Mouse (Mus musculus) heart, embryonic 12.5 days (tissue): ENCODE measurements around the gene Kirrel. TPM values are rescaled to one million over a fixed set of nuclear protein-coding genes. Genes with fewer than 3 reads are reported as not detected.

Experiments used
- ATAC-seq: fragments of 200-750 bp; cut with Nextera tagmentation; 2 replicates; pipeline ENCODE4 v1.8.0; 2017; ENCODE audit warnings: moderate TSS enrichment, moderate library complexity; ENCODE audit not compliant: insufficient number of reproducible peaks, low FRiP score
- H3K27ac ChIP-seq: fragments of 300-500 bp; sonication (generic); 2 replicates; pipeline ENCODE4 v1.5.1; 2016; ENCODE audit warnings: mild to moderate bottlenecking, moderate library complexity; ENCODE audit not compliant: poor library complexity, severe bottlenecking
- H3K27me3 ChIP-seq: fragments of 300-500 bp; sonication (generic); replicated peaks from 2 replicates; pipeline ENCODE4 v1.6.1; 2016; ENCODE audit warnings: mild to moderate bottlenecking, moderate library complexity
- H3K36me3 ChIP-seq: fragments of 300-500 bp; sonication (generic); 2 replicates; pipeline ENCODE4 v1.6.1; 2016; ENCODE audit warnings: mild to moderate bottlenecking, moderate library complexity
- H3K4me1 ChIP-seq: fragments of 300-500 bp; sonication (generic); replicated peaks from 2 replicates; pipeline ENCODE4 v1.6.1; 2016; ENCODE audit warnings: mild to moderate bottlenecking
- H3K4me2 ChIP-seq: fragments of 300-500 bp; sonication (generic); 2 replicates; pipeline ENCODE4 v1.6.1; 2016; ENCODE audit warnings: mild to moderate bottlenecking, moderate library complexity
- H3K4me3 ChIP-seq: fragments of 300-500 bp; sonication (generic); 2 replicates; pipeline ENCODE4 v1.5.1; 2016; ENCODE audit warnings: mild to moderate bottlenecking
- H3K9ac ChIP-seq: fragments of 300-500 bp; sonication (generic); 2 replicates; pipeline ENCODE4 v1.6.1; 2016; ENCODE audit warnings: mild to moderate bottlenecking, moderate library complexity
- H3K9me3 ChIP-seq: fragments of 300-500 bp; sonication (generic); replicated peaks from 2 replicates; pipeline ENCODE4 v1.6.1; 2016; ENCODE audit warnings: mild to moderate bottlenecking, moderate library complexity
- WGBS: fragments of 180-500 bp; shearing (Covaris S2); methylation state at CpG from one replicate; pipeline ENCODE4 v1.1.7; 2016; 5-methylcytosine and 5-hydroxymethylcytosine counted together
- polyA plus RNA-seq: library from polyadenylated mRNA; unstranded; fragments of >200 nt; fragmentation: Nextera tagmentation; extraction: Ambion mirVana; gene quantifications from 2 replicates; pipeline ENCODE4 v1.2.1, GENCODE M21; 2016

Gene Kirrel
- polyA plus RNA-seq, 1 experiment from 2014 or later: 20.1 TPM

DNA sequence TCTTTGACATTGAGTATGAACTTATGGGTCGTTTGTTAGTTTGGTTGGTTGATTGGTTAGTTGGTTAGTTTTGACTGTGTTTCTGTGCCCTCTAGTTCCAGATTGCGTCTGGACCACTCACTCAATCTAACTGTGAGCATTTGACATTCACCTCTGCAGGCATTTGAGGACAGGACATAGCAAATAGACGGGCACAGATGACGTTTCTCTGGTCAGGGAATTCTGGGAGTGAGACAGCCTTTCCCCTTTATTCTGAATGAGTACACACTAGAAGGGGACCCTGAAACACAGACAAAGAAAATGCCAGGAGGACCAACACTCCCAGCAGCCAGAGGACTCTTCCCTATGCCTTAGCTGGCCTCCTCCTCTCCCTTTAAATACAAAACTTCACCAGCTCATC lies 2.1 kb upstream of the Kirrel start:
- Histone ChIP-seq H3K4me3 (no peak overlapping the region), H3K9me3 (no peaks in the 10 kb centered on the region), H3K36me3 (no peaks in the 10 kb centered on the region), H3K9ac (no peak overlapping the region), H3K27ac (no peak overlapping the region), H3K4me1 (peaks cover 19% of the 10 kb centered on the region), H3K4me2 (no peak overlapping the region), H3K27me3 (no peaks in the 10 kb centered on the region)
- ATAC-seq: no peak
- 61% methylated on average over 4 of the region's 4 CpGs for WGBS

DNA sequence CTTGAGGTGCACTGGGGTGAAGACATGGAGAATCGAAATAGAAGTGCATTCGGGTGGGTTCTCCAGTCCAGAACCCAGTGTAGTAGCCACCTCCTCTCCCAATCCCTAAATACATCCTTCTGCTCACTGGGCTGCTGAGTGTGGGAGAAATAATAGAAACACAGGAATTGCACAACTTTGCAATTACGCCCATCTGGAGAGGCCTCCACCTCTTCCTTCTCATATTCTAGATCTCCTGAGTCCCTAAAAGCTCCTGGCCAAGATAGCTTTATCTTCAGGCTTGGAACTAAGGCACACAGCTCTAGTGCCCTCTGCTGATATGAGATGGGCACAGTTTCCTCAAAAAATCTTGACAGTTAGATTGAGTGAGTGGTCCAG lies 880 bp upstream of the Kirrel start:
- peaks cover 30% of the 10 kb centered on the region for H3K4me1 ChIP-seq
- H3K27me3 ChIP-seq: no peaks in the 10 kb centered on the region
- peak overlapping the region; percentile 95 for H3K4me2 ChIP-seq
- no peaks in the 10 kb centered on the region for H3K36me3 ChIP-seq
- 34% methylated on average over 3 of the region's 3 CpGs for WGBS
- peak overlapping the region; percentile 82; the same call in 1 of the 2 replicates for H3K4me3 ChIP-seq
- H3K9ac ChIP-seq: no peak overlapping the region
- no peak for ATAC-seq
- H3K27ac ChIP-seq: no peak overlapping the region
- H3K9me3 ChIP-seq: no peaks in the 10 kb centered on the region

DNA sequence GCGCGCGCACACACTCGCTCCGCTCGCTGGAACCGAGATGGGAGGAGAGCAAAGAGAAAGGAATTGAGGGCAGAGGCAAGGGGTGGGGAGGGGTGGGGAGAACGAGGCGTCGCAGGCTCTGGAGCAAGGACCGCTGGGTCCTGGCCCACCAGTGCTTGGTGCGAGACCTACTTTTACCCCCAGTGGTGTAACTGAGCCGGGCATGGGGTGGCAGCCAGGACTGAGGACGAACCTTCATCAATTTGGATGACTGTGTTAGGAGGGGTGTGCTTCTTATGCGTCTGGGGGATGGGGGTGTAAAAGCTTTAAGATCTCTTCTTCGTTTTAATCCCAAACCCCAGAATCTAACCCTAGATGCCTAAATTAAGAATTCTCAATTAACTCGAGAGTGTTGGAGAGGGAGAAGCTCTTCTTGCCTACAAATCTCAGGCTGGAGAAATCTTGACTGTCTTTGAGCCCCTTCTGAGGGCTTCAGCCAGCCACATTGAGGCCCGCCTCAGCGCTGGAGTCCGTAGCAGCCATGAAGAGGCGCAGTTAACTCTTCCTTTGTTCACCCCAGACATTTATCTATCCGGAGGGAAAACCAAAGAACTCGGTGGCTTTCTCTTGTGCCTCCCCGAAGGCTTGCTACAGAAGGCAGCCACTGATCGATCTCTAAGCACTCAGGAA lies 356 bp upstream of the Kirrel start:
- Histone ChIP-seq H3K4me2 (peak overlapping the region; percentile 95), H3K27ac (peak overlapping the region; percentile 94), H3K36me3 (no peaks in the 10 kb centered on the region), H3K4me1 (peaks cover 36% of the 10 kb centered on the region), H3K9me3 (no peaks in the 10 kb centered on the region), H3K27me3 (no peaks in the 10 kb centered on the region), H3K9ac (peak overlapping the region; percentile 95), H3K4me3 (peak overlapping the region; percentile 82)
- ATAC-seq: no peak
- 2% methylated on average over 25 of the region's 25 CpGs for WGBS

DNA sequence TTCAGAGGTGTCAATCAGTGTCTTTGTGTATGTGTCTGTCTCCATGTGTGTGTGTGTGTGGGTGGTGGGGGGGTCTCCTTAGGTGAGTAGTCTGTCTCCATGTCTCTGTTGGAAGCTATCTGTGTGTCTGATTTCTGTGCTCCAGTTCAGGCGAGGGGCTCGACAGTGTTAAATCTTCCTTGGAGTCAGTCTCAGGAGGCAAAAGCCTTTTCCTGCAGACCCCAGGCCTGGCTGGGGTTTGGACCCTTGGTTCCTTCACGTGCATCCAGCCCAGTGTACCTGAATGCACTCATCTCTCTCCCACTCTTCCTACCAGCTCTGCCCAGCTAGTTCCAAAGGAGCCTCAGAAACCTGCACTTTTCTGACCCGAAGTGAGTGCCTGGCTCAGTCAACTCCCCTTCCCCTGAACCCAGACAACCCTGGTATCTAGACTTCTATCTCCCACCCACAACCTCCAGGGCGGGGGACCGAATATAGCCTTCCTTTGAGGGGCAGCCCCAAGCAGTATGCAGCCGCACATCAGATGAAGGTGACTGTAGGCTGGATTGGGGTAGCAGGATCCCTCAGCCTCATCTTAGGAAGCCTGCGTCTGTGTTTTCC lies 961 bp downstream of the Kirrel start:
- ATAC-seq: no peak
- H3K36me3 ChIP-seq: no peaks in the 10 kb centered on the region
- peak overlapping the region; percentile 94 for H3K27ac ChIP-seq
- H3K4me1 ChIP-seq: peaks cover 49% of the 10 kb centered on the region
- 3% methylated on average over 8 of the region's 8 CpGs for WGBS
- no peaks in the 10 kb centered on the region for H3K27me3 ChIP-seq
- peak overlapping the region; percentile 82 for H3K4me3 ChIP-seq
- H3K9me3 ChIP-seq: no peaks in the 10 kb centered on the region
- H3K4me2 ChIP-seq: peak overlapping the region; percentile 95
- H3K9ac ChIP-seq: peak overlapping the region; percentile 95

DNA sequence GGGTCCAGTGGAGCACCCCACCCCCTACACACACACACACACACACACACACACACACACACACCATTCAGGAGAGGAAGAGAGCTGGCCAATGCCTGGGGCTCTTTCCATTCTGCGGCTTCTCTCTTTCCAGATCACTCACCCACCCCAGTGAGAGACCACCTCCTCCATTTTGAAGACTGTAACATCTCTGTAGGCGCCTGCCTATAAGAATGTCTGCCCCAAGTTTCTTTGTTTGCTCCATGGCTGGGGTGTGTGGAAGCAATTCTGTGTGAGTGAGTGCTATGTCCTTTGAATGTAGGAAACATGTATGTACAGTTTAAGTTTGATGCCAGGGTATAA lies 1.5 kb downstream of the Kirrel start:
- no peaks in the 10 kb centered on the region for H3K9me3 ChIP-seq
- H3K4me1 ChIP-seq: peaks cover 54% of the 10 kb centered on the region
- peak overlapping the region; percentile 94 for H3K27ac ChIP-seq
- H3K4me2 ChIP-seq: peak overlapping the region; percentile 95
- peak overlapping the region; percentile 82 for H3K4me3 ChIP-seq
- H3K36me3 ChIP-seq: no peaks in the 10 kb centered on the region
- peak overlapping the region; percentile 95 for H3K9ac ChIP-seq
- 0% methylated on average over 2 of the region's 2 CpGs for WGBS
- no peak for ATAC-seq
- no peaks in the 10 kb centered on the region for H3K27me3 ChIP-seq

DNA sequence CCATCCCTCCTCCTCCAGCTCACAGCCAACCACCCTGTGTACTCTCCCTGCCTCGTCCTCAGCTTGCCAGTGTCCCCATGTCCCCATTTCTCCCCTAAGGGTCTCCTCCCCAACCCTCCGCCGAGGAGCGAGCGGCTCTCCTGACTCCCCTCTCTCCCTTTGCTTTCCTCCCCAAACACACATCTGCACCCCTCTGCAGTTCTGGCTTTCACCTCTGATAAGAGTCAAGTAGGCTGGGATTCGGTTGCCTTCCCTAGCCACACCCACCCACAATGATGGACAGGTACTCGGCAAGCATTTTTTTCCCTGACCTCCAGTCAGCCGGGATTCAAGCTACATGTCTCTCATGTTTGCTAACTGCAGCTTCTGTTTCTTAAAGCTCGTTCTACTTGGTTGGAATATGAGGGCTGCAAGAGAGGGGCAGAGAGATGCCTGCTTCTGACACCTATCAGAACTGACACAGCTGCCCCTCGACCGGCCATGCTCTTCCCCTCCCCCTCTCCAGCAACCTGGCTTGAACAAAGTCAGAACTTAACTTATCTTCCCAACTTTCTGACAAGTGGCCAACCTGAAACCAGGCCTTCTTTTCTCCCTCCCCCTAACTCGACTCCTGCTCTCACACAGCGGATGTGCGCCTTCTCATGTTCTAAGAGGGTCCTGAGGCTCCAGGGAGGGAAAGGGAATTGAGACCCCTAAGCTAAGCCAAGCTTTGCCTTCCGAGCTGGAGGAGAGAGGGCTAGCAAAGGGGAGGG lies 2.0 kb downstream of the Kirrel start:
- no peak for ATAC-seq
- H3K27ac ChIP-seq: peak overlapping the region; percentile 94
- peak overlapping the region; percentile 95 for H3K9ac ChIP-seq
- under 1% methylated on average over 15 of the region's 15 CpGs for WGBS
- no peaks in the 10 kb centered on the region for H3K36me3 ChIP-seq
- H3K4me2 ChIP-seq: peak overlapping the region; percentile 95
- peak overlapping the region; percentile 82 for H3K4me3 ChIP-seq
- H3K9me3 ChIP-seq: no peaks in the 10 kb centered on the region
- H3K27me3 ChIP-seq: no peaks in the 10 kb centered on the region
- H3K4me1 ChIP-seq: peaks cover 60% of the 10 kb centered on the region

DNA sequence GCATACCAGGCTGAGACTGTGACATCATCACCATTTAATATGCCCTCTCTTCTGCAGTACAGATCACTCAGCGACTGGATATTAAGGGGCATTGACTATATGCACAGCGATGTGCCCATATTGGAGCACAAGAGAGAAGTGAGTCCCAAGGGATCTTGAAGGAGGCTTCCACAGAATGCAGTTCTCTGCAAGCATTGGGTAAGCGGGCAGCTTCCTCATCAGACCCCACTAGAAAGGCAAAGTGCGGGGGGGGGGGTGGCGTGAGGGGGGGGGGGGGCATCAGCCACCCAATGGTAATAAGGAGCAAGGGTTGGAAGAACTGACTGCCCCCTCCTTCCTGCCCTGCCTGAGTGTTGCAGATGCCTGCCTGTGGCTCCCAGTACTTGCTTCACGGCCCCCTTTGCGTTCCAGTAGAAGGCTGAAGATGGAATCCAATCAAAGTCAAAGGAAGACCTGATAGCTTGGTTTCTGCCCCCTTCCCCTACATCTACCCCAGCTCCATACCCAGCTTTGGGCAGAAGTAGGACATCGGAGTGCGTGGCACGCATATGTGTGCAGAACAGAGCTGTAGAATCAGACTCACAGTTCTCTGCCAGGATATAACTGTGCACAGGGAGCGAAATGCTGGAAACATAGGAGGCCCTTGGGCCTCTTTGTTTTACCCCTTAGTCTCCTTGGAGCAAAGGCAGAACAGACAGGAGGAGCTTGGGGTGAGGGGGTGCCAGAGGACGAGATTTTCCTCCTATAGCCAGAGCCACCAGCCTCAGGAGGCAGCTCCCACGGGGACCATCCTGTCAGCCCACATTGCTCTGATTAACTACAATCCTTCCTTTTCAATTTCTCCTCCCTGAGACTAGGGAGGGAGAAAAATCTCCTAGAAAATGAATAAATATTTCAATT lies 3.1 kb downstream of the Kirrel start:
- Histone ChIP-seq H3K4me2 (peak overlapping the region; percentile 95), H3K36me3 (no peaks in the 10 kb centered on the region), H3K9ac (peak overlapping the region; percentile 95), H3K9me3 (no peaks in the 10 kb centered on the region), H3K27me3 (no peaks in the 10 kb centered on the region), H3K4me3 (peak overlapping the region; percentile 82), H3K4me1 (peaks cover 68% of the 10 kb centered on the region), H3K27ac (peak overlapping the region; percentile 94)
- 31% methylated on average over 13 of the region's 13 CpGs for WGBS
- ATAC-seq: no peak

DNA sequence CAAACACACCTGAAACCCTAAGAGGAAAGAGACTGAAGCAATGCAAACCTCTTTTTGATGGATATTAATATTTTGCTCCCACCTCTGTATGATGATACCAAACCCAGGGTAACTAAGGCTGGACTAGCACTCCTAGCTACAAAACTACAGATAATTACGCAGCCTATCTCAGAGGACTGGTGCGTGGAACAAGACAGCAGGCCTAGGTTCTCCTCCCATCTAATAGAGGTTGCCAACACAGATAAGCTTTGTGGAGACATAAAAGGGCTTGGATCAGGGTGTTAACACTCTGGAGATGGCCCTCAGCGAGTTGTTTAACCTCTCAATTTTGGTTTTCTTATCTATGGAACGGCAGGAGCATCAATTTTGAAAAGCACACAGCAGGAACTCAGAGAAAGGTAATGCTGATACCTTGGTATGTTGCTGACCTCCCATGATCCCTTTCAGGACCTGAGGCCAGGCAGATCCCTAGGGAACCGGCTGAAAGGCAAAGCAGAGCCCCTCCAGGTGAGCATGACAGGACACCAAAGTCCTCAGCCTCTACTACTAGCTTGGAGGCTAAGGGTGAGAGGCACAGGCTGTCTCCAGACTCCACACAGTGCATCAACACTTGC lies 5.0 kb downstream of the Kirrel start:
- H3K4me1 ChIP-seq: peaks cover 85% of the 10 kb centered on the region
- no peak overlapping the region for H3K27ac ChIP-seq
- H3K9me3 ChIP-seq: no peaks in the 10 kb centered on the region
- ATAC-seq: no peak
- H3K9ac ChIP-seq: peak overlapping the region; percentile 54; the same call in 1 of the 2 replicates
- no peaks in the 10 kb centered on the region for H3K27me3 ChIP-seq
- no peak overlapping the region for H3K4me3 ChIP-seq
- WGBS: 20% methylated on average over 5 of the region's 5 CpGs
- no peaks in the 10 kb centered on the region for H3K36me3 ChIP-seq
- H3K4me2 ChIP-seq: peak overlapping the region; percentile 32

DNA sequence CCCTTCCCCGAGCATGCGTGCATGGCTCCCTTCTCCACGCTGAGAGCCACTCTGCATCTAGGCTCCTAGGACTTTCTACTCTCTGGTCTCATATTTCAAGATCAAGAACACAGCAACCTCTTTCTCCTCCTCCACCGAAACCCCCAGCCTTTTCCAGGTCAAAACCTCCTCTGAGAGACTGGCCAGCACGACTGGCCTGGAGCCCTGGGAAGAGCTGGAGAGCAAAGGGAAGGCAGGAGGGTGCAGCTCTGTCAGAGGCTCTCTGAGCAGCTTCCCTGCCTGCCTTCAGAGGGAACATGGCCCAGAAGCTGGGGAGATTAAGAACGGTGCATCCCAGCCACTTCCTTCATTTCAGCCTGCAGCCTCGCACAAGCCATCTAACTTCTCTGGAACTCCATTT lies 5.8 kb downstream of the Kirrel start:
- no peaks in the 10 kb centered on the region for H3K9me3 ChIP-seq
- no peaks in the 10 kb centered on the region for H3K27me3 ChIP-seq
- peaks cover 7% of the 10 kb centered on the region; the same call in 1 of the 2 replicates for H3K36me3 ChIP-seq
- WGBS: 39% methylated on average over 7 of the region's 7 CpGs
- no peak for ATAC-seq
- peak overlapping the region; percentile 37; the same call in 1 of the 2 replicates for H3K9ac ChIP-seq
- H3K4me1 ChIP-seq: peaks cover 93% of the 10 kb centered on the region
- no peak overlapping the region for H3K27ac ChIP-seq
- H3K4me2 ChIP-seq: peak overlapping the region; percentile 17; the same call in 1 of the 2 replicates
- H3K4me3 ChIP-seq: no peak overlapping the region

DNA sequence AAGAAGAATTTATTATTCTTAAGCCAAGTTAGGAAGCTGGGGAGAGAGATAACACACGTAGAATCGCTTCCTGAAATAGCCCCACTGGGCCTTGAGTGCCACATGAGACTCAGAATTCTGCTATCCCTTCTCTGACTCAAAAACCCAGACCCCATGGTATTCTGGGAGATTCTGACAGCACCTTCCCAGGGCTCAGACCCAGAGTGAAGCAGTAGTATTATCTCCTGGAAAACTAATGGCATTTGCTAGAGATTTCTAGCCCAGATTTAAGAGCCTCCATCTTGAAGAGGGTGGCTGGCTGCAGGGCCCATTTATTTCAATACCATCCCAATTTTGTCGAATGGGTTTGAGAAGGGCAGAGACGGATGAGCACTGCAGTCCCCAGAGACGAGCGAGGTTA lies 6.9 kb downstream of the Kirrel start:
- H3K36me3 ChIP-seq: peaks cover 11% of the 10 kb centered on the region; the same call in 1 of the 2 replicates
- 50% methylated on average over 6 of the region's 6 CpGs for WGBS
- H3K4me2 ChIP-seq: no peak overlapping the region
- peaks cover 94% of the 10 kb centered on the region for H3K4me1 ChIP-seq
- H3K9me3 ChIP-seq: no peaks in the 10 kb centered on the region
- H3K9ac ChIP-seq: 0 out of 2 replicates have a peak overlapping the region, but pooled peaks have one; percentile 7
- H3K4me3 ChIP-seq: no peak overlapping the region
- no peaks in the 10 kb centered on the region for H3K27me3 ChIP-seq
- no peak for ATAC-seq
- peak overlapping the region; percentile 4; the same call in 1 of the 2 replicates for H3K27ac ChIP-seq
